Mouse (Mus musculus): Measurements from ENCODE around the gene Nr1i2.
A peak's percentile ranks its signal among the peaks of the same experiment; 100 is the strongest.
"Not testable (repeated sequence)": the region's sequence is repeated elsewhere in the genome, so short reads cannot be mapped to it uniquely, and the experiment has no call there.

Gene Nr1i2

DNA sequence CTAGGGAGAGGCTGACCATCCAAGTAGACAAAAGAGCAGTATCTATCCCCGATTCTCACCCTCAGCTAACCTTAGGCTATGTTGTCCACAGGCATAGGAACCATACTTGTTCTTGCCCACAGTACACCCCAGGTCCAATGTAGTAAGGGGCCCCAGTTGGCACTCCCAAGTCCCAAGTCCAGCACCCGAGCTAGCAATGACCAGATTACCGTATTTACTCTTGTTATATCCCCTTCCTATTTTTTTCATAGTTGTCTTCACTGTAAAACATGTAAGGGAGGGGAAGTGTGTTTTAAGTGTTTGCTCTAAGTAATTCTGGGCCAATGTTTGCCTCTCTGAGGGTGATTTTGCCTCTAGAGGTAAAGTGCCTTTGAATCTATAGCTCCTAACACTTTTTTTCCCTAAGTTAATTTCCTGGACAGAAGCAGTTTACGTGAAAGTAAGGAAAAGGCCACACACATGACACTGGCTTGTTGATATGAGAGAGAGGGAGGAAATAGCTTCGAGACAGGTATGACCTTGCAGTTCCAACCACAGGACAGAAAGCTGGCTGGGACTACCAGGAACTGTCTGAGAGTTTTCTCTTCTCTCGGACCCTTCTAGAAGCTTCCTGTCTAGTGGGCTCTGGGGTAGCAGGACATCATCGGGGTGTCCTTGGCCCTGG lies at the start of gene Nr1i2:
Gene Nr1i2 (minus strand): TSS at position 140 of the 664 bp plus-strand sequence.
- DNase-seq (ENCODE audit: low spot score in 2 of 2), result no peak

DNA sequence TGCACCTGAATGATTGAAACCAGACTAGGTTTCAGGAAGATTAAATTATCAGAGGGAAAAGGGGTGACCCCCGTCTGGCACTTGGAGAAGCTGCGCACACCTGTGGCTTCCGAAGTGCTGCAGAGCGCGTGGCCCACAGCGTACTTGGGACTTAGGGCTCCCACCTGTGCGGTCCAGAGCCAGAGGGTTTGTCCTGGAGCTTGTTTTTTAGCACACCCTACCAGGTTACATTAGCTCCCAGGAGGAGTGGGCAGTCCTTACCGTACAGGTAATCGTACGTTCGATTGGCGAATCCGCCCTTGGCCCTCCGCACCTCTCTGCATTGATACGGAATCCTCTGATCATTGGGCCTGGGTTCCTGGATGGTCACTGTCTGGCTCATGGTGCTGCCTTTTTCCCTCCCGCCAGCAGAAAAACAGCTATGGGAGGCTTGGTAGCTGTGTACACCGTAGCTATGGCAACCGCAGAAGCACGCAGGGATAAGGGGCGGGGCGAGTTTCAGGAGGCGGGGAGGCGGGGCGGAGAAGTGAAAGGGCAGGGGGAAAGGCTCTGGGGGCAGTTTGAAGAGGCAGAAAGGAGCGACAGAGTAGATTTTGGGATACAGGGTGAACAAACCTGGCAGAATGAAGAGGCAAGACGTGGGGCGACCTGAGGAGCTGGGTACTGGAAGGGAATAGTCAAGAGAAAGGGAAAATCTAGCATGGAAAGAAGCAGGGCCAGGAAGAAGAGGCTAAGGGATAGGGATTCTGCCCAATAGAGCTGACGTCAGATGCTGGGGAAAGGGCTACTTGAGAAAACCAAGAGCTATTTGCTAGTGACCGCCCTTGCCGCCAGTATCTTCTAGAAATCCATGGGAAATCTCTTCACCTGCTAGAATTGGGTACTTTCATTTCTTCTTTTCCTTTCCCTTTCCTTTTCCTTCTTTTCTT lies 47.0 kb upstream of the Nr1i2 start, which contains the start of gene Maats1:
Gene Maats1 (minus strand): TSS at position 748 of the 929 bp plus-strand sequence.
- peak in 1 of 2 experiments; percentile 48 for DNase-seq (ENCODE audit: low spot score in 2 of 2)

DNA sequence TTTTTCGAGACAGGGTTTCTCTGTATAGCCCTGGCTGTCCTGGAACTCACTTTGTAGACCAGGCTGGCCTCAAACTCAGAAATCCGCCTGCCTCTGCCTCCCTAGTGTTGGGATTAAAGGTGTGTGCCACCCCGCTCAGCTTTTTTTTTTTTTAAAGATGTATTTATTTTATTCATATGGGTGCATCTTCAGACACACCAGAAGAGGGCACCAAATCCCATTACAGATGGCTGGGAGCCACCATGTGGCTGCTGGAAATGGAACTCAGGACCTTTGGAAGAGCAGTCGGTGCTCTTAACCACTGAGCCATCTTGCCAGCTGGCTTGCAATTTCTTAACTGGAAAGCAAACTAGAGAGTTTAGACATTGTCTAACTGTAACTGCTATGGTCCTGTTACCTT lies 43.5 kb upstream of the Nr1i2 start:
- DNase-seq (ENCODE audit: low spot score in 2 of 2), result not testable (repeated sequence)

DNA sequence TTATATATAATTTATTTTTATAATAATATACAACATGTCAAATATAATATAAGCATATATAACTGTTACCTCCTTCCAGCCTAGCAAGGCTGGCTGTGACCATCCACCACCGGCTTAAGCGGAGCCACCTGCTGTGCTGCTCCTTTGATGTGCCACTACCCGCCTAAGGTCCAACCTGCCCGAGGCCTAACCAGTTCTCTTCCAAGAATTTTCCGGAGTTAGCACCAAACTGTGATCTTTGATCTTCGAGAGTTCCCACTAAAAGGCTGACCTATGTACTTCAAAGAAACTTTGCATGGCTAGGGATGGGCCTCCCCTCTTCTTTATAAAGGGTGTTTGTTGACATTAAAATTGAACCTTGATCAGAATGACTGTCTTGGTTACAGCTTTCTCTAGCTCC lies 39.8 kb upstream of the Nr1i2 start:
- DNase-seq (ENCODE audit: low spot score in 2 of 2), result no peak

DNA sequence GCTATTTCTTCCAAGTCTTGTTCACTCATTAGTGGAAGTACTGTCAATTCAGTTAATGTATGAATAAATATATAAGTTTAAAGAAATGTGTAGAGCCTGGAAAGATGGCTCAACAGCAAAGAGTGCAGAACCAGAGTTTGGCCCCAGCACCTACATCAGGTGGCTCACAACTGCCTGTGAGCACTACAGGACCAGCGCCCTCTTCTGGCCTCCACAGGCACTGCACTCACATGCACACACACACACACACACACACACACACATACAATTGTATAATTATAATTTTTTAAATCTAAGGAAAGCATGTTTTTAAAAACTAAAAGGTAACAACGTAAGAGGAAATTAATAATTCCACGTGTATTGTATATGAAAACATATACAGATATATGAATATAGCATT lies 34.7 kb upstream of the Nr1i2 start:
- no peak for DNase-seq (ENCODE audit: low spot score in 2 of 2)

DNA sequence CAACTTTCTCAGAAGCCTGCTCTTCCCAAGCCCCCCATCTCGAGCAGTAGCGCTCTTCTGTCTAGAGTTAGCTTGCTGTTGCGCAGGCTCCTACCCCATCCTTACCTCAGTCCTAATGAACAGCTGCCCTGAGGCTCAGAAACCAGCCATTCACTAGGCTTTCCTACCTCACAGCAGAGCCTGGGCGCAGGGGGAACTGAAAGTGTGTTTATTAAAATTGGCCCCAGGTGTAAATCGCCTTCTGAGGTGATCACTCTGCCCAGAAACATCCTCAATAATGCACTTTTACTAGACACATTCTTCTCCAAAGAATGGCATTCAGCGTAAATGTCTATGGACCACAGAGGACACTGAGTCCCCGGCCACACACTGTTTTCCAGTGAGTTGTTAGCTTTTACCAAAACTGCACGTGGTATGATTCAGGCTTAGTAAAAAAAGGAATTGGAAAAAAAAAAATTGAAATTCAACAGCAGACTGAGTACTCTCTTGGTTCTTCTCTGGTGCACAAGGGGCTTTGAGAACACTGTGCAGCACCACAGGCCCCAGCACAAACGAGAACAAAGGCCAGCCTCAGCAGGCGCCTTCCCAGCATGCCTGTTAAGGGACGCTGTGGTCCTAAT lies 32.3 kb upstream of the Nr1i2 start:
- DNase-seq (ENCODE audit: low spot score in 2 of 2), result no peak

DNA sequence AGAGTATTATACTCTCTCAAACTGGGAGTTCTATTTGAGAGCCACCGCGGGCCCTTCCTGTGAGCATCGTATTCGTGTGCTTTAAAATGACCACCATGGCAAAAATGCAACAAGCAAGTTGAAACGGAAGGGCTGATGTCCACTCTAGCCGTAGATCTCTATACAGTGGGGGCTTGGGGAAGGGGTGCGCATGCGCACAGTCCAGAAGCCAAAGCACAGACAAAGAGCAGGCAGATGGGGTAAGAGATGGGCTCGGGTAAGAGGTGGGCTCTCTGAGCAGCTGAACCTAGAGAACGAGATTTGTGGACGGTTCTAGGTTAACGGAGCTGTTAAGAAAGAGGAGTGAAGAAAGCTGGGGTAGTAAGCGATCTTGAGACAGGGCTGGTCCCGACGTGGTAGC lies 29.7 kb upstream of the Nr1i2 start:
- no peak for DNase-seq (ENCODE audit: low spot score in 2 of 2)

DNA sequence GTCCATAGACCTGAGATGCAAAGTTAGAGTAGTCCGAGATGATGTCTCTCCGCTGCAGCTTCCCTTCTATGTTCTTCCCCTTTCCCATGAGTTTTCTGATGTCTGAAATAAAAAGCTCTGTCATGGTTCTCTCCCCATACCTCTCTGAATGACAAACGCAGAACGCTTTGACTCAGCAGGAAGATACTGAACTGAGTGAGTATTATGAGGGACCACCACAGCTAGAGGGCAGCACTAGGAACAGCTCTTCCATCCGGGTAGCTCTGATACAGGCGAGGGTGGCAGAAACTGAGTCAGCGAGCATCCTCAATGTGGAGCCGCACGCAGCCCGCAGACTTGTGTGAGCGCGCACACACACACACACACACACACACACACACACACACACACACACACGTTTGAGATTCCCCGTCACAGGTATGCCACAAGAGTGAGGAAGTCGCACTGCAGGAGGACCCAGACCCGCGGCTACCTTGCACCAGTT lies 26.9 kb upstream of the Nr1i2 start:
- peak; percentile 25 to 68 for DNase-seq (ENCODE audit: low spot score in 2 of 2)

DNA sequence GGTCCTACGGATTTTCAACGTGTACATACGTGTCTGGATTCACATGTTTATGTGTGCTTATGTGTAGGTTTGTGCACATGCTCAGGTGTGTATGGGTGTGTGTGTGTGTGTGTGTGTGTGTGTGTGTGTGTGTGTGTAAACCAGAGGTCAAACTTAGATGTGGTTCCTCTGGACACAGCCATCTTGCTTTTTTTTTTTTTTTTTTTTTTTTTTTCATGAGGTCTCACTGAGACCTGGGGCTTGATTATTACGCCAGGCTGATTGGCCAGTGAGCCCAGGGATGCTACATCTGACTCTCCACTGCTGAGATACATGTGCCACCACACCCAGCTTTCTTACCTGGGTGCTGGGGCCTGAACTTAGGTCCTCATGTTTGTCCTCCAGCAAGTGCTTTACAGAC lies 24.5 kb upstream of the Nr1i2 start:
- no peak for DNase-seq (ENCODE audit: low spot score in 2 of 2)

DNA sequence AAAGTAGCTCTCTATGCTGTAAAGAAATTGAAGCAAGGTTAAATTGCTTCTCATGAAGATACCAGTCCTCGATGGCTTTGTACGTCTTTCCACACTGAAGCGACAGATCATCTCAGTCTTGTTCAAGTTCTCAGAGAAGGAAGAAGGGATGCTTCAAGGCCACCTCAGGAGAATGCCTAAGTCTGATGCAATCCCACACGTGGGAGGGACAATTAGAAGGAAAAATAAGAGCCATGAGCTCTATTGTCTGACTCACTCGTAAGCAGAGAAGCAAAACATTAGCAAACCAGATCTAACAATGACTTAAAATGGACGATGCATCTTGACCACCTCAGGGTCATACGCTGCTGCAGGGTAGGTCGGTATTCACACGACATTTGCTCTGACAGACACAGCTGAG lies 23.9 kb upstream of the Nr1i2 start:
- DNase-seq (ENCODE audit: low spot score in 2 of 2), result no peak

DNA sequence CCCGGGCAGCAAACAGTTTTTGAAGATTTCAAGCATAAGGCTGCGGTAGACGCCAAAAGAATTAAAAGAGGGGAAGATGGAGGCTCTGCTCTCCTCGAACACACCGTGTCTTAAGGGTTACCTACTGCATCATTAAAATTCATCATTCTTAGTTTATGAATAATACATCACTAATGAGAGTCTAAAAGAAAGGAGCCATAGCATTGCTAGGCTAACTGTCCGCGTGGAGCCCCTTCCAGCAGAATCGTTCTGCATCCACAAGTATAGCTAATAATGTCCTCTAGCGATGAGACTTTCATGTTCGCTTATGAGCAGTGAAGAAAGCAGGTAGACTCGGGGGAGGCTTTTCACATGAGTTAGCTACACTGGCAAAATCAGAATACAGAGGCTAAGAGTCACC lies 13.6 kb upstream of the Nr1i2 start:
- DNase-seq (ENCODE audit: low spot score in 2 of 2), result no peak

DNA sequence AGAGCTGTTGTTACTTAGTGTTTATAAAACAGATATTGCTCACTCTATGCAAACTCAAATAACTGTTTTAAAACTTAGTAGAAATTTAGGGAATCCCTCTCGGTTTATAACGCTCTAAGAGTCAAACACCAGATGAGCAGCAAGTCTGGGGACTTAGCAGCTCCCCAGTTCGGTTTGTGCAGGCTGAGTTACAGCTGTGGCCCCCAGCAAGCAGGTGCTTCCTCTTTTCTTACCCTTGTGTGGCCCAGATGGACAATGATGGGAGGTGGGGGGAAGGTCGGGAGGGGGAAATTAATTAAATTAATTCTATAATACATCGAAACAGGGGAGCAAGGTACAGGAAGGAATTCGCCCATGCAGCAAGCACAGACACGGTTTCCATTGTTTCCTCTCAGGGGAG lies 13.0 kb upstream of the Nr1i2 start:
- DNase-seq (ENCODE audit: low spot score in 2 of 2), result no peak

DNA sequence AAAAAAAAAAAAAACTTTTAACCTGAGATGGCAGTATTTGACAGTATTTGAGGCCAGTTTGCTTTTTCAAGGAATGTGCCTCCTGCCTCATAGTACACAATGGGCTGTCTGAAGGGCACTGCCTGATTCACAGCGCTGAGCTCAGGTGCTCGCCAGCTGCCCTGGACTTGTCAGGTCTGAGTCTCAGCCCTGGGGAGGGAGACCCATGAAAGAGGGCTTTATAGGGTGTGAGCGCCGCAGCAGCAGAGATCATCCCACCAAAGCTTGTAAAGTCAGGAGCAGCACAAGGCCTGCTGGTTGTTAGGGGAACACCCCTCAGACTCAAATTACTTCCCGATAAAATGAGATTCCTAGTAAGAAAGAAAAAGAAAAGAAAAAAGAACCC lies 12.6 kb upstream of the Nr1i2 start:
- no peak for DNase-seq (ENCODE audit: low spot score in 2 of 2)

DNA sequence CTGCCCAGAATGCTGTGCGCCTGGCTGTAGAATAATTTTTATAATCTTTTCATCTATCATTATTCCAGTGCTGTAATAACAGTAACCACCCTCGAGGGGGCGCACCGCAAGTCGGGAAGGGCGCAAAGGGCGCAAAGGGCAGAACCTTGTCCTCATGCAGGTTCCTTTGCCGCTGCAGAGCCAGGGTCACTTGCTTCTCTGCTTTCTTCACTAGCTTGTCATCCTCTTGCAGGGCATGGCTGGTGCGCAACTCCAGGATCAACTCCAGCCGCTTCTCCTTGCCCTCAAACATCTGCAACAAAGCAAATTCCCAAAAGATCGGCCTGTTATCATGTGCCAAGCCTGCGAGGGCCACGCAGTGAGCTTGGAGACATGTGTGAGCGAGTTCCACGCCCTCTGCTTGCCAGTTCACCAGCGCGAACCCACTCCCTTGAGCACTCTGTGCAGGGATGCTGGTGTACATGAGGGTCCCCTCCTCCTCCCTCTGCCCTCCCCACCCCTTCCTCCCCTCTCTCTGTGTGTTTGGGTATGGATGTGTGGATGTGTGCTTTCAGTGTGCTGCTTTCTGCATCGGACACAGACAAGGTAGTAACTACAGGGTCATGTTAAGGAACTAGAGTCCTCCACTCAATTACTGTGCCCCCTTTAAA lies 12.1 kb upstream of the Nr1i2 start:
- peak; percentile 20 to 70 for DNase-seq (ENCODE audit: low spot score in 2 of 2)

DNA sequence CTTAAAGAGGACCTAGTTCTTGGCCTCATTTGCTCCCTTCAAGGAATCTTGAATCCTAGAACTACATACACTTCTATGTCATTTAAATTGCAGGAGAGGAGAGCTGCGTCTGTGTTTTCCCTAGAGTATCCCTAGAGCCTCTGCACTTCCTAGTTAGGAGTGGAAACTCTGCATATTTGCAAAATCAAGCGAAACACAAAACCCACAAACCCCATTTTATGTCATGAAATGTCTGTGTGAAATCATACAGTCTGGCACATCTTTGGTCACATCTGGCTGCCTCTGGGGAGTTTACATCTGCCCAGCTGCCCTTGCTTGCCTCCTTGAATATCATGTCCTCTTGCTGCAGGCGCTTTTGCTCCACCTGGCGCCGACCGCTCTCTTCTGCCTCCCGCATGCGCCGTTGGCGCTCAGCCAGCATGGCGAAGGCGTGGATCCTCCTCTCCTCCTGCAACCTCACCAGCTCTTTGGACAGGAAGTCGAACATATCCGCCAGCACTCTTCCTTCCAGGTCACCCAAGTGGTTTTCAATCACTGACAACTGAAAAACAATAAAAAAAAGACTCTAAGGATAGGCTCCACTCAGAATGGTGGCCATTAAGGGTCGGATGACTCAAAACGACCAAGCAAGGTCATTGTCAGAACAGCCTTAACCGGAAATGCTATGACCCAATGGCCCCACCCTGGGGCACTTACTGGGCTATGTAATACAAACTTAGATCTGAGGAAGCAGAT lies 10.0 kb upstream of the Nr1i2 start:
- DNase-seq (ENCODE audit: low spot score in 2 of 2), result no peak

DNA sequence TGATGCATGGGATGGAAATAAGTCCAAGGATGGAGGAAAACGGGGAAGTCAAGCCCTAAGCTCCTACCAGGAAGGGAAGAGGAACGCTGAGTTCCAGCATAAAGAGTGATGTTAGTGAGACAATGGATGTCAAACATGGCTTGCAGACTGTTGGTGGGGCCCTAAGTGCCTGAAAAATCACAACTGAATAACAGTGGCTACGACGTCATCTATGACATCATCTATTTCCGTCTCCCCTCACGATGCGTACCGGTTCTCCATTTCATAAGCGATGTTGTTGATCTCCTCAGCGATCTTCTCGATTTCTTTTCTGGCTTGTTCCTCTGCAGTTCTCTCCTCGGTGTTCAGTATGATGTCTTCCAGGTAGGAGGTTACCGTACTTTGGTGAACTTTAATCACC lies 7.7 kb upstream of the Nr1i2 start:
- no peak for DNase-seq (ENCODE audit: low spot score in 2 of 2)

DNA sequence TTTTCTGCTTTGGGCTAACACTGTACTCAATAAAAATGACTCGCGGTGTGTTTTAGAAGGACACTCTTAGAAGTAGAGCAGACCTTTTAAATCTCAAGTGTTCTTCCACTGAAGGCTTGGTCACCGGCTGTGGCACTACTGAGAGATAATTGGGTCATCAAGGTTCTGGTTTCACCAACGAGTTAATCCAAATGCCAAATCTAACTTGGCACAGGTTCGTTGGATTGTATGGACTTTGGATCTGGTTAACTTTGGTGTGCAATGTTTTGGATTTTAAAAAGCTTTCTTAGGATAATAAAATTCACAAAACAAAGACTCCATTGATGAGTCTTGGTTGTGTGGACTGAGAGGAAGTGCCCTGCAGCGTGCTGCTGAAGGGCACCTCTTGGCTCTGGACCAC lies 3.8 kb upstream of the Nr1i2 start:
- no peak for DNase-seq (ENCODE audit: low spot score in 2 of 2)

DNA sequence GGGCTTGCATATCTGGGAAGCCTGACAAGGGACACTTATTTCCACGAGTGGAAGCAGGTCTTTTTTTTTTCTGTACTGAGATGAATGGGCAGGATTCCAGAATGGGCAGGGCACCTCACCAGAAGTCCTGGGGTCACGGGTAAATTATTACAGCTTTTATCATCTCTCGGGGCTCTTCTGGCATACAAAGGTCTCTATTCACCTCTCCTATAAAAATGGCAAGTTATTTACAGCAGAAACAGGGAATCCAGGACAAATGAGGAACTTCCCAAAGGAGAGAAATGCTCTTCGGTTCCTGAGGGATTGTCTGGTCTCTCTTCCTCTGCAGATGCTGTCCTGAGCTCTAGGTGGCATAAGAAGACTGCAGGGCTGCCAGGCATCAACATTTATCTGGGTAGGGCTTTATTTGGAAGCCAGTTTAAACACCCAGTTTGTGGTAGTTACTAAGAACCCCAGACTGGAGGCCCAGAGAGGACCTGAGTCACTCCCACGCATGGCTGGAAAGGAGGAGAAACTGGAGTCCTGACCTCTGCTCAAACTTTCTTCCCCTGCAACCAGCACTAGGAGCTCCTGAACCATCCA lies 816 bp upstream of the Nr1i2 start:
- no peak for DNase-seq (ENCODE audit: low spot score in 2 of 2)

DNA sequence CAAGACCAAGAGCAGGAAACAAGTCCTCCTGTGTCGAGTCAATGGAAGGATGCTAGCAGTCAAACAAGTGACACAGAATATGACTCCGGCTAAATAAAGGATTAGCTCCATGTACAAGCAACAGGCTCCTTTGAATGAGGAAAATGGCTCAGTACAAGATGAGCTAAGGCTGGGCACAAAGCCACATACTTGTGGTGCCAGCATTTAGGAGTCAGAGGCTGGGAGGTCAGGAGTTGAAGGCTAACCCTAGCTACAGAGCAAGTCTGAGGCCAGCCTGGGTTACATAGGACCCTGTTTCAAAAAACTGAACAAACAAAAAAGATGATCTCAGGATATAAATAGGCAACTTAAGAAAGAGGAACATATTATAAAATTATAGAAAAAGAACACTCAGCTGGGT lies 4.5 kb downstream of the Nr1i2 start:
- DNase-seq (ENCODE audit: low spot score in 2 of 2), result no peak

DNA sequence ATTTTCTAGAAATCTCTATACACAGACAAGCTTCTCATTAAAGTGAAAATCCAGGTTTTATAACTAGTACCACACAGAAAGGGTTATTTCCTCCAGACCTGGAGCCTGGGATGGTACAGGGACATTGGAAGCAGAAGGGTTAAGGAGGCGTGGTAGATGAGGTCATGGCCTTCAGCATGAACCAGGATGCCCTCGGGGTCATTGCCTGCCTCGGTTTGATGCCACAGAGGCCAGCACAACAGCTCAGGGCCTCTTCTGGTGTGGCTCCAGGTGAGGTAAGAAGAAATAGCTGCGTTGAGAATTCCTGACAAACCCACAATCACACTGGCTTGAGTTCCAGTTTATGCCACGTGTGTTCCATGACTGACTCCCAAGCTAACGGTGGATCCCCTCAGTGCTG lies 5.8 kb downstream of the Nr1i2 start:
- DNase-seq (ENCODE audit: low spot score in 2 of 2), result no peak

DNA sequence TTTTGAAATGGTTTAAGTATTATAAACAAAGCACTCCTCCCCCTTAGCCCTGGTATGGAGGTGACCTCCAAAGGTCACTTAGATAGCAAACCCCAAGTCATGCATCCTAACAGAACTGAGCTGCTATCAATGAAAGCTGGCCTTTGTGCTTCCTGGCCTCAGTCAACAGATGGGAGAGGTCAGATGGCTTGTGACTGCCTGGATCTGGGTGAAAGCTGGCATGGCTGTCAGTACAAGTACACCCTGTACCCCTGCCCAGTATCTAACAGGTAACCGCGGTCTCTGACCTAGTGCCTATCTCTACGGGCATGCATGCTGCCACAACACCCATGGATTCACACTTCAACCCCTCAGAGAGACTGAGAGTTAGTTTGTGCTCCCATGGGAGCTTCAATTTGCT lies 6.9 kb downstream of the Nr1i2 start:
- no peak for DNase-seq (ENCODE audit: low spot score in 2 of 2)

Measured in spleen, postnatal 4 days (tissue).